Mouse (Mus musculus) liver, adult (tissue): Measurements from ENCODE around the gene Glrx.

Source experiments
- GATA4 ChIP-seq: IDR thresholded peaks from 2 replicates; pipeline ENCODE4 v1.6.1; 2014; ENCODE audit warnings: mild to moderate bottlenecking, low read length; ENCODE audit not compliant: insufficient replicate concordance

The Glrx gene

DNA sequence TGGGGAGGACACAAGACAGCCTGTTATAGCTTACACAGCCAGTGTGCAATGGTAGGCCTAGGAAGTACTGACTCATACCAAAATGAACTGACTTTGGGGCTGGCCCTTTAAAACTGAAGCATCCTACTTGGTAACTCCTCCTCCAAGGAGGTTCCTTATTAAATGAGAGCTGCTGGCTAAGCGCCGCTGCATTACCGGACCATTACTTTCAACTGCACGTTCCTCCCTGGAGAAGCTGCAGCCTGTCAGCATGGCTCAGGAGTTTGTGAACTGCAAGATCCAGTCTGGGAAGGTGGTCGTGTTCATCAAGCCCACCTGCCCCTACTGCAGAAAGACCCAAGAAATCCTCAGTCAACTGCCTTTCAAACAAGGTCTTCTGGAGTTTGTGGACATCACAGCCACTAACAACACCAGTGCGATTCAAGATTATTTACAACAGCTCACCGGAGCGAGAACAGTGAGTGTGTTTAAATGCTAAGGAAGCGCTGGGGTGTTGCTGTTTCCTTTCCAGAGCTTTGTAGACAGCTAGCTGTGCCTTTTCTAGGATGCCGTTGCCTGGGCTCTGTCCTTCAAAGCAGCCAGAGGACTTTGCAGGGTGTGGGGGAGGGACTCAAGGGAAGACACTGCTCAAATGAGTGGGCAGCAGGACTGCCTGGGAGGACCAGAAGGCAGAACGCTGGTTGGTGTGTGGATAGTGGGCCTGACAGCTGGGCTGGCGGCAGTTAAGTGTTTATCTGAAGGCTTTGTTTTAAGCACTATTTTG lies at the start of gene Glrx:
Gene Glrx, plus strand, starts transcription at position 150 of the 763 bp plus-strand sequence.
- TF ChIP-seq GATA4, result no peak

DNA sequence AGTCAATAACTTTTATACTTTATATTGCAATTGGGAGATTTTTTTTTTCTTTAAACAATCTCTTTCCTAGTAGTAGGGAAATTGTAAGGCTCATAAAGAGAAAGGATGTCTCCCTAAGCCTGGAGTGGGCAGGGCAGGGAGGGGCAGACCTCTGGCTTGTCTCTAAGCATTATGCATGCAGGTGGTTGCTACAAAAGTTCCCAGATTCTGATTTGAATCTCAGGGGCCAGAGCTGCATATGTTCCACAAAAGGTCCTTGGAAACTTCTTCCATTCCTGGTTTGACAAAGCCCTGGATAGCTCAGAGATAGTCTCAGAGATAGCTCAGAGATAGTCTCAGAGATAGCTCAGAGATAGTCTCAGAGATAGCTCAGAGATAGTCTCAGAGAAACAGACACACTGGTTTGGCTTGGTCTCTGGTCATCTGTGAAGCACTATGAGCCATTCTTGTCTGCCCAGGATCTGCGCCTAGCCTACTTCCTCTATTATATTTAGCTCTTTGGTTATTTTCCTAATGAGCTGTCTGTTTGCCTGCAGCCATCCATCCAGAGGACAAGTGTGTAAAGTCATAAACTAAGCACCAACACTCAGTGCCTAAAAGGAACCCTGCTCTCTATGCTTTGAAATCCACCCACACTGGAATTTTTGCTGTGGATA lies 49.0 kb upstream of the Glrx start:
- TF ChIP-seq GATA4, result no peak

DNA sequence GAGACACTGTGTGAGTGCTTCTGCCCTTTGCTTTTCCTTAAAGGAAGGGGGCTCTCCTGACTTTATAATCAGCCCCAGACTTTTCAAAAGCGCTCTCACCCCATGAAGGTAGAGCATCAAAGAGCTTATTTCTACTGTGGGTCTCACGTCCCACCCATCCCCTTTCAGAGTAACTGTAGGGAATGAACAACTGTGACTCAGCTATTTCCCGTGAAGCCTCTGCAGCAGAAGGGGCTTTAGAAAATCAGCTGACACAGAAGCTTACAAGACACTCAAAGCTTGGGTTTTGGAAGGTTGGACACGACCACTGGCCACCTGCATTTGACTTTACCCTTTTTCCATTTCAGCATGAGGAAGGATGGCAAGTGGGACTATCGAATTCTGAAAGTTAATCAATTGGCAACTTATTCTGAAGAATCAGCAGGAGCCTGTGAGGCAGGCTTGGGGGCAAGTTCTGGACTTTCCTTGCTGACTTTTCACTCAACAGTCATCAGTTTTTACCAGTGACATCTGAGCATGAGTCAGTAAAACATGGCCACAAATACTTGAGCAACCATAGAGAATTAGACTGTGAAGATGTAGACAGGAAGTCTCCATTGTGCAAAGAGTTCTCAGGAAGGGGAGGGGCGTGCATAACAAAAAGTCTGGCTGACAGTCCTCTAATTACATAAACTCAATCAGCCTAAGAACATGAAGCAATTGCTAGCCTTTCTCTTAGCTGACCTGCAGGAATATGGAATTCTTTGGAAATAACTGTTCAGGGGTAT lies 45.6 kb upstream of the Glrx start:
- no peak for TF ChIP-seq GATA4

DNA sequence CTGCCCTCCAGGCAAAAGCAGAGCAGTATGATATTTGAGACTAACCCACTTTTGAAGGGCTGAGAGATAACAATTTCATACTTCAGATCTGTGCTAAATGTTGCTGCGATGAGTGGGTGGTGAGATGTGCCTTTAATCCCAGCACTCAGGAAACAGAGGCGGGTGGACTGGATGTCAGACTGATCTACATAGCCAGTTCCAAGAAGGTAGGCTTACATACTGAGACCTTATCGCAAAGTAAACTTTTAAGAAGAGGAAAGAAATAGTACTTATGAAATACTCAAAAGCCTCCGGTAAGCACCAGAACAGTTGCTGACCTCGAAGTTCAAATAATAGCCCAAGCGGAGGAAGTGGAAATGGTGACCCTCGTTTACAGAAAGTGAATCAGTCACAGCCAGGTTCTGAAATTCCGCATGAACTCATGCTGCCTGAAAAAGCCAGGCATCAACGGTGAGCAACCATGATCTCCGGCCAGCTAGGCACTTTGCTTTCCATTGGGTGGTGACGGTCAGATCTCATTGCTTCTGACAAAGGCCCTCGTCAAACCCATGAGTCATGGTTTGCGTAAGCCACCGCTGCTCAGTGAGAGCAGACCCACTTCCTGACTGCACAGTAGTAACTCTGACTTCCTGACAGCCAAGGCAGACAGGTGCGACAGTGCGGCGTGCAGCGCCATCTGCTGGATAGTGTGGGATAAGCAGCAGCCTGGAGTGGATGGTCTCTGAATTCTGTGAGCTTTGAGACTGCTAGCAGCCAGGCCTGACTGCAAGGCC lies 42.1 kb upstream of the Glrx start:
- 0 out of 2 replicates have a peak, but pooled peaks have one; percentile 7 for TF ChIP-seq GATA4

DNA sequence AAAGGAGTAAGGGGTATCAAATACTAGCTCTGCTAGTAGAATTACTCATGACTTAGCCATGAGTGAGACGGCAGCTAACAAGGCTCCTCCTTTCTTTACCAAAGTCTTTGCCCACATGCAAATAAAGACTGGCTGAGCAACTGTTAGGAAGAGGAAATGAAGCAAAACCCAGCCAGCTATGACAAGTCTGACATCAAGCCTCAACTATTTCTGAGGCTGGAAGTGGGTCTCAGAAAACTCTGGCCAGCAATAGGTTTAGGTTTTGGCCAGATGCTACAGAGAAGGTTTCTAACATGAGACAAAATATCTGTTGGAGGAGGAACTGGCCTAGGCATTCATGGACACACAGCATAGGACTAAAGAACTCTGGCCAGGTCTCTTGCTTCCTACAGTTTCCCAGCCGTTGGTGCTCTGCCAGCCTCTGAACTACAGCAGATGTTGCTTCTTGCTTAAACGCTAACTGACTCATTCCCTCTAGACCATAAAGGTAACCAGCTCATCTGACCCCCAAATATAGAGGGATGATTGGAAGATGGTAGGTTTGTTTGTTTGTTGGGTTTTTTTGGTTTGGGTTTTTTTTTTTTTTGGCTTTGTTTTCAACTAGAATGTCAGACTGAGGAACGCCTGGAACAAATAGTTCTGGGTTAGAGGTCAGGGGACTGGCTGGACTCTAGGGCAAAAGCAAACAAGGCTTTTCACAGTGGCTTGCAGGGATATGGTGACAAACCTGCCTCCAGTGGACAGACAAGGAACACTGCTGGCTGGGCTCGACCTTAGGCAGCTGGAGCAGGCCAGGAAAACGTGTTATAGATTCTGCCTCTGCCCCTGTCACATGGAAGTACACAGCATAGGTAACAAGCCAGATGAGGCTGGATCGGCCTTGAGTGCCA lies 41.0 kb upstream of the Glrx start:
- TF ChIP-seq GATA4, result no peak

DNA sequence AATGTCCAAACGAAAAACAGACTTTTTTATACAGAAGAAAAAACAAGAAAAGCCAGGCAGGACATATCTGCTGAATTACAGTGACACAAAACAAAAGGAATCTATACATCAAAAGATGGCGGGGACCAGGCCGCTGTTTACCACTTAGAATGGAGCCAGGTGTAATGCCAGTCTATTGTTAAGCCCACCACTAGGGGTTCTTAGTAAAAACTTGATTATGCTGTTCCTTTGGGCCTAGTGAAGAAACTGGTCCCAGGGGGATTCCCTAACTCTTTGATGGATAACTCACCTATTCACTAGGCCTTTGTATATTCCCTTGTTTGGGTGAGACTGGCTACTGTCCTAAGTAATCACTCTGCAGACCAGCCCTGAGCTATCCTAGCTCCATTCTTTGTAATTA lies 40.2 kb upstream of the Glrx start:
- no peak for TF ChIP-seq GATA4

DNA sequence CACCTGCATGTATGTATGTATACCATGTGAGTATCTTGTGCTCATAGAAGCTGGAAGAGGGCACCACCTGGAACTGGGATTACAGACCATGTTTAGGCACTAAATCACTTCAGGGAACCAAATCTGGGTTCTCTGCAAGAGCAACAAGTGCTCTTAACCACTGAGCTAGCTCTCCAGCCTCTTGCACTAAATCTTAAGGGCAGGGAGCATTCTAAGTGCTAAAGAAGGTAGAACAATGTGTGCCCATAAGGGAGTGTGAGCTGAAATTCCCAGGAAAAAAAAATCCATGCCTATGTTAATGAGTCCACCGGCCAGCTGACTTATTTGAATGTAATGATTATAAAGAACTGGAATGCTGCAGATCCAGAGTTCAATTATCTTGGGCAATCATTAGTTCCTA lies 31.7 kb upstream of the Glrx start:
- no peak for TF ChIP-seq GATA4

DNA sequence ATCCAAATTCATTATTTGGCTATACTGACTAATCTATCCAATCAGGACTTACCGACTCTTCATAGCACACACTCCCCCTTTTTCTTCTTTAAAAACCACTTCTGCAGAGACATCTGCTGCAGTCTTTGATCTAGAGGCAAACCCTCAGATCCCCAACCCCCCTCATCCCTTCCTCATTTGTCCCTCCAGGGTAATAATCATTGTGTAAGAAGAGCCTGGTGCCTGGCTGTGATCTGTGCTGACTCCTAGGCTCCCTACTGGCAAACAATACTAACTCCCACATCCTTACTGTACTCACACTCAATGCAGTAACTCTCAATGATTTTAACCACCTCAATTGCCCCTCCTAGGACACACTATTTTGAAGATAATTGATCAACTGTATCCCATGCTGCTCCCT lies 29.7 kb upstream of the Glrx start:
- no peak for TF ChIP-seq GATA4

DNA sequence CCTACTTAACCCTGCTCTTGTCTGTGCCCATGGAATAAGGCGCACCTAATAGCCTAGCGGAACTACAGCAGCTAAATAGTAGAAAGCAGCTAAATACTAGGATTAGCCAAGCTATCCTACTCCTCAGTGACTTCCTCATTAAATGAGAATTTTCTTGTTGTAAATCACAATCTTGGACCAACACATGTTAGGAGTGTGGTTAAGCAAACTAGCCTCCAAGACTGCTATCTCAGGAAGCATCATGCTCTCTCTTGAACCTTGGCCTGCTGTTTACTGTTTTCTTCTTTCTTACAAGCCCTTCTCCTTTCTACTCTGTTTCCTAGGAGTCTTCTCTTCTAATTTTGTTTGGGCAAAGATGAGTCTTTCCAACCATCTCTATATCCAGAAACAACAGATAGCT lies 22.5 kb upstream of the Glrx start:
- no peak for TF ChIP-seq GATA4

DNA sequence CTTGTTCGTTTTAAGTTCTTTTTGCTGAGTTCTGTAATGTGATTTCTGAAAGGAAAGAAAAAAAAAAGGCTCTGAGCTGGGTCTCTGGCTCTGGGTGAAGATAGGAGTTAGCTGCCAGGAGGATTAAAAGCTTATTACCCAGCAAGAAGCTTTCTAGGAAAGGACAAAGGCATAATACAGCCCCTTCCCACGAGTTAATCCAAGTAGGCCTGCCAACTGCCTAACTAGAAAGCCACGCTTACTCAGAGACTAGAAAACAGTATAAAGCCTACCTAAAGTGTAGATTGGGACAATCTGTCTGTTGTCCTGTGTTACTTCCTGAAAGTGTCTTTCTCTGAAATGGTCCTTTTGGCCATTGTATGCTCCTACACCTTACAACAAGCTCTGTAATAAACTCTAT lies 21.2 kb upstream of the Glrx start:
- TF ChIP-seq GATA4, result no peak

DNA sequence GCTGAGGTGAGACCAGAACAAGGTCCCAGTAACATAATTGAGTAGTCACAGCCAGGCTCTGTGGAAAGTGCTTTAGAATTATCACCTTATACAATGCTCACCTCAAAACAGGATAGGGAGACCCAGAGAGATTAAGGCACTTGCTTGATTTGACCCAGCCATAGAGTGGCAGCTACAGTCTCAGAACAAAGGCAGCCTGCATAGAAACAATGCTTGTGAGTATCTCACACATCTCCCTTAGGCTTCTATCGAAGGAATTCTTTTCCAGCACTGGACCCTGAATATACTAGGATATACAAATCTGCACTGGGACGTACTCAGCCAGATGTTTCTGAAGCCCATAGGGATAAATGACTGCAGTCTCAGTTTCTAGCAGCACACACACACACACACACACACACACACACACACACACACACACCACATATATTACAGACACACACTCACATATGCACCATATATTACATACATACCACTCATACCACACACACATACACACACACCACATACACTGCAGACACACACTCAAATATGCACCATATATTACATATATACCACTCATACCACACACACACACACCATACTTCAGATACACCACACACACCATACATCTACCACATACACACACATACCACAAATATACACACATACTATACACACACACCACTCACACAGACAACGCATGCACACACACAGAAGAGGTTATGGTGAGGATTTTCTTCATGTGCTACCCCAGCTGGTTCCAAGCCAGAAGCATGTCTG lies 20.5 kb upstream of the Glrx start:
- no peak for TF ChIP-seq GATA4

DNA sequence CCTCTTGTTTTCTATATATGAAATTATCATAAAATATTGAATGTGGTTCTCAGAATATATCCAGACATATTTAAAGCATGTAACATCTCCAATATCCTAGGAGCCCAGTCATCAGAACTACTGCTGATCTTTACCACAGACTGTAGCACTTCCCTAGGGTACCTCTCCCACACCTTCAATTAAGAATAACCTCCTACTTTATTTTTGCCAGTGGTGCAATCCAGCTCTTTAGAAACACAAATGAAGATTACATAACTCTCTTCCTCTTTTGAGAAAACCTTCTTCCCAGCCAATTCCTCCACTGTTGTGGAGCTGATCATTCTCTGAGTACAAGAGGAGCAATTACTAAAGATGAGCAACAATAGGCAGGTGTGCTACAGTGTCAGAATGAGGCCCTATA lies 19.8 kb upstream of the Glrx start:
- no peak for TF ChIP-seq GATA4

DNA sequence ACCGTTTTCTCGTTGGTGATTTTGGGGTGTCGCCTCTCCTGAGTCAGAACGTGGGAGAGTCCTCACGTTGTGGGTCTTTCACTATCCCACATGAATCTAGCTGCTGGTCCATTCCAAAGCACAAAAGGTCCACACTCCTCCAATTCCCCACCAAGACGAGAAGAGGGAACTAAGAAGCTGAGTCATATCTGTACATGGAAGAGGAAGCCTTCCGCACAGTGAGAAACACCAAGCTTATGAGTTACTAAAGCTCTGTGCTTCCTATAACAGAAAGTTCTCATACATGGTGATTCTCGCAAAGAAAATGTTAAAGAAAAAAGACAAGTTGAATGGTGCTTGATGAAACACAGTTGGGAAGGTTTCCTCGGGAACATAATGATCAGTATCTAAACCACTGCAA lies 16.5 kb upstream of the Glrx start:
- no peak for TF ChIP-seq GATA4
